Mouse (Mus musculus) hindbrain, embryonic 12.5 days (tissue): ENCODE results near the gene Fam206a. TPM values are rescaled to one million over a fixed set of nuclear protein-coding genes. Genes with fewer than 3 reads are reported as not detected.

ENCODE experiments used
- ATAC-seq: fragments of 200-750 bp; cut with Nextera tagmentation; 2 replicates; pipeline ENCODE4 v1.8.0; 2017; ENCODE audit warnings: moderate TSS enrichment; ENCODE audit not compliant: low FRiP score
- H3K27ac ChIP-seq: fragments of 300-500 bp; sonication (generic); 2 replicates; pipeline ENCODE4 v1.5.1; 2016; ENCODE audit warnings: mild to moderate bottlenecking
- H3K27me3 ChIP-seq: fragments of 300-500 bp; sonication (generic); 2 replicates; pipeline ENCODE4 v1.6.1; 2016; ENCODE audit warnings: mild to moderate bottlenecking
- H3K36me3 ChIP-seq: fragments of 300-500 bp; sonication (generic); 2 replicates; pipeline ENCODE4 v1.6.1; 2016; ENCODE audit warnings: mild to moderate bottlenecking
- H3K4me1 ChIP-seq: fragments of 300-500 bp; sonication (generic); 2 replicates; pipeline ENCODE4 v1.6.1; 2016
- H3K4me2 ChIP-seq: fragments of 300-500 bp; sonication (generic); replicated peaks from 2 replicates; pipeline ENCODE4 v1.6.1; 2016; ENCODE audit warnings: mild to moderate bottlenecking
- H3K4me3 ChIP-seq: fragments of 300-500 bp; sonication (generic); 2 replicates; pipeline ENCODE4 v1.5.1; 2016; ENCODE audit warnings: mild to moderate bottlenecking
- H3K9ac ChIP-seq: fragments of 300-500 bp; sonication (generic); 2 replicates; pipeline ENCODE4 v1.6.1; 2016; ENCODE audit warnings: mild to moderate bottlenecking, moderate library complexity
- H3K9me3 ChIP-seq: fragments of 300-500 bp; sonication (generic); replicated peaks from 2 replicates; pipeline ENCODE4 v1.6.1; 2016; ENCODE audit warnings: mild to moderate bottlenecking
- WGBS: fragments of 180-500 bp; shearing (Covaris S2); methylation state at CpG from one replicate; pipeline ENCODE4 v1.1.7; 2016; 5-methylcytosine and 5-hydroxymethylcytosine counted together
- polyA plus RNA-seq: library from polyadenylated mRNA; unstranded; fragments of >200 nt; fragmentation: Nextera tagmentation; extraction: Ambion mirVana; gene quantifications from 2 replicates; pipeline ENCODE4 v1.2.1, GENCODE M21; 2016

Fam206a gene
- polyA plus RNA-seq, 1 experiment from 2014 or later = 22.2 TPM

DNA sequence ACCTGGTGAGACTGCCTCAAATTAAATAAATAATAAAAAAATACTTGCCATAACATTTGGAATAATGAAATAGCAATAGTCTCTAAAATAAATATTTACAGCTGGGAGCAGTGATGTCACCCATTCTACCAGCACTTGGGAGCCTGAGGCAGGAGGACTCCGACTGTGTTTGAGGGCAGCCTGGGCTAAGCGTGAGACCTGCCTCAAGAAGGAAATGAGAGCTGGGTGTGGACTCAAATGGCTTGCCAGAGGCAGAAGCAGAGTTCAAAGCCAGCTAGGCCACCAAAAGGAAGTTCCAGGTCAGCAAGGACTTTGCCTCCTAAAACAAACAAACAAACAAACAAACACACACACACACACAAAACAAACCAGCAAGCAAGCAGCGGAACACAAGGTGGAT is 45.3 kb downstream of the Fam206a start:
- H3K9me3 ChIP-seq = no peaks in the 10 kb centered on the region
- H3K4me1 ChIP-seq = peaks cover 3% of the 10 kb centered on the region; the same call in 1 of the 2 replicates
- ATAC-seq = no peak

DNA sequence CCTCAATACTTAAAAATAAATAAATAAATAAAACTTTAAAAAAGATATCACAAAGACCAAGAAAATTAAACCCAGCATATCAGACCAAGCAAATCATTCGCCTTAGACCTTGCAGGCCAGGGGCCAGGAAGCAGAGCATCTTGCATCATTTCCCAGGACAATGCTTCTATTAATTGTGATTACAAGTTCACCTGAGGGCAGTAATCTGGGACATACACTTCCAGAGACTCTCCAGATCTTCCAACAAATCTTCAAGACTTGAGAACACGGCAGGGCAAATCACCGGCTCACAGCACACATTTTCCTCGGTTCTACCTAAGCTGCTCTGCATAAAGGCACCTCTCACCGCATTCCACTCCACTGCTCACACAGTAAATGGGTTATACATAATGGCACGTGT is 45.9 kb downstream of the Fam206a start:
- no peak overlapping the region for H3K4me3 ChIP-seq
- H3K9ac ChIP-seq = no peak overlapping the region
- H3K36me3 ChIP-seq = peaks cover 25% of the 10 kb centered on the region
- WGBS = 89% methylated on average over 6 of the region's 6 CpGs
- no peak overlapping the region for H3K4me2 ChIP-seq
- ATAC-seq = no peak
- H3K27ac ChIP-seq = no peak overlapping the region
- H3K4me1 ChIP-seq = peaks cover 3% of the 10 kb centered on the region; the same call in 1 of the 2 replicates
- H3K27me3 ChIP-seq = no peaks in the 10 kb centered on the region
- H3K9me3 ChIP-seq = no peaks in the 10 kb centered on the region

More for the DNA sequence above, 45.3 kb downstream of the Fam206a start:
- no peaks in the 10 kb centered on the region for H3K27me3 ChIP-seq
- H3K4me3 ChIP-seq = no peak overlapping the region
- WGBS = 92% methylated on average over 3 of the region's 3 CpGs
- H3K27ac ChIP-seq = no peak overlapping the region
- no peak overlapping the region for H3K4me2 ChIP-seq
- H3K36me3 ChIP-seq = peaks cover 25% of the 10 kb centered on the region
- H3K9ac ChIP-seq = no peak overlapping the region

DNA sequence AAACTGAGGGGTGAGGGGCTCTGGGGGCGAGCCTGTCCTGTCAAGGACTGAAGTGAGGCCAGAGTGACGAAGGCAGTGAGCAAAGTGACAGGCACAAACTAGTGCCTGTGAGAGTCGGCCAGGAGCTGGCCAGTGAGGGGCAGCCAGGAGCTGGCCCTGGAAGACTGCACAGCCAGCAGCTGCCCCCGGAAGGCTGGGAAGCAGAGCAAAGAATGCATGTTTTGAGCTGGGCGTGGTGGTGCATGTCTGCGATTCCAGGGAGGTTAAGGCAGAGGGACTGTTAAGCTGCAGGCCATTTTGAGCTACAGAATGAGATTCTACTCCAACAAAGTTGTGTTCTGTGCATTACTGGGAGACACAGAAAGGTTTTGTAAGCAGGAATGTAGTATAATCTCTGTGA is 48.6 kb downstream of the Fam206a start:
- 0 out of 2 replicates have a peak overlapping the region, but pooled peaks have one; percentile 18 for H3K9ac ChIP-seq
- H3K4me1 ChIP-seq = peaks cover 3% of the 10 kb centered on the region; the same call in 1 of the 2 replicates
- ATAC-seq = no peak
- no peak overlapping the region; the same call in 1 of the 2 replicates for H3K27ac ChIP-seq
- no peaks in the 10 kb centered on the region for H3K9me3 ChIP-seq
- H3K4me2 ChIP-seq = no peak overlapping the region
- H3K27me3 ChIP-seq = no peaks in the 10 kb centered on the region
- WGBS = 32% methylated on average over 6 of the region's 6 CpGs
- H3K36me3 ChIP-seq = peaks cover 6% of the 10 kb centered on the region
- H3K4me3 ChIP-seq = no peak overlapping the region

DNA sequence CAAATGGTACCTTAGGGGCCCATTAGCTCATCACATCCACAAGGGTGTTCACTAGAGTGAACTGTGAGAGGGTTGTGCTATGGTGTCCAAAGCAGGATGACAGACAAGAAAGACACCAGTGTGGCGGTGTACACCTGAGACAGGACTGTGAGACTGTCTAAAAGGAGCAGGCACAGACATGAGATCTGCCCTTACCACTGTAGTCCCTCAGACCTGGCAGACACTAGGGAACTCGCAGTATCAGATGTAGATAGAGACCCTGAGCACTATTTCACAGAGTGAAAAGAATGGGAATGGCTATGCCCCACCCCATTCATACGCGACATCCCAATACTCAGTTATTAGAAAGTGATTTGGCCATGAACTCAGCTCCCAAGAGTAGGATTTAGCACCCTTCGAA is 53.8 kb downstream of the Fam206a start:
- Histone ChIP-seq H3K27ac (no peak overlapping the region), H3K9me3 (no peaks in the 10 kb centered on the region), H3K9ac (no peak overlapping the region), H3K27me3 (no peaks in the 10 kb centered on the region), H3K36me3 (no peaks in the 10 kb centered on the region), H3K4me3 (no peak overlapping the region), H3K4me1 (no peaks in the 10 kb centered on the region), H3K4me2 (no peak overlapping the region)
- no peak for ATAC-seq
- WGBS = 92% methylated on average over 5 of the region's 5 CpGs

DNA sequence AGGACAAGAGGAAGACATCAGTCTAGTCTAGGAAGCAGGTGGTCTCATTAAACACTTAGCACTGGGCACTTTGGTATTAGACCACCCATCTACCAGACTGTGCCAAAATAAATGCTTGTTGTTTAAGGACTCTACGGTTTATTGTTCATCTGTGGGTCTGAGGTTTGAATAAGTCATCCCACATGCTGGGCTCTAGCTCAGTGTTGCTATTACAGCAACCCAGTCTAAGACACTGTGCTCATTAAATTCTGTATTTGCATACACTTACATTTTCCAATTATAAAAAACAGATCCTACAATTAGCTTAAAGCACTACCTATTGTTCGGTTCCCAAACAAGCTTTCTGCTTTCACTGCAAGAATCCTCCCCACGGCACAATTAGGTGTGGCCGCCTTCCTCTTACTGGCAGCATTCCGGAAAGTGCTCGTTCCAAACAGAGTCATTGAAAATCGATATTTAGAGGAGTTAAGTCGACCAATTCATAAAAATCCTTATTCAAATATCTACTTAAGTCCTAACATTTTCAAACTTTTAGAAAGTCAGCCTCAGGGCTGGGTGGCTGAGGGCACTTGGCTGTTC is 54.3 kb downstream of the Fam206a start:
- Histone ChIP-seq H3K9me3 (no peaks in the 10 kb centered on the region), H3K4me3 (no peak overlapping the region), H3K27me3 (no peaks in the 10 kb centered on the region), H3K36me3 (no peaks in the 10 kb centered on the region), H3K4me2 (no peak overlapping the region), H3K27ac (no peak overlapping the region), H3K9ac (no peak overlapping the region), H3K4me1 (no peaks in the 10 kb centered on the region)
- WGBS = 90% methylated on average over 8 of the region's 8 CpGs
- ATAC-seq = no peak

DNA sequence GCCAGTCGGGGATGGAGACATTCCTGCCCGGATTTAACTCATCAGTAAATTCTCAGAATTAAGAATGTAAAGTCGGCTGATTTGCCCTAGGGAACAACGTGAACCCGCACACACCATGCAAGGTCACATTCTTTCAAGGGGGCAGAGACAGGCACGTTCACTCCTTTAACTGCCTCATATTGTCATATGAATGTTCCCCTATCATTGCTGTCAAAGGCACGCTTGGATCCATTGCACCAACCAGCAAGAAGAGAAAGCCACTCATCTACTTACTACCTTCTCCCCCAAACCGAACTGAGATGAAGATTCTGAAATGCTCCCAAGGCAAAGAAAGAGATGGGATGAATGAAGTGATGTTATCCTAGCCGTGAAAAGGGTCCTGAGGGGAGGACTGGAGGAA is 56.6 kb downstream of the Fam206a start:
- Histone ChIP-seq H3K36me3 (no peaks in the 10 kb centered on the region), H3K9me3 (no peaks in the 10 kb centered on the region), H3K4me1 (peaks cover 5% of the 10 kb centered on the region), H3K4me2 (no peak overlapping the region), H3K27ac (no peak overlapping the region), H3K4me3 (no peak overlapping the region), H3K9ac (no peak overlapping the region), H3K27me3 (no peaks in the 10 kb centered on the region)
- no peak for ATAC-seq
- 78% methylated on average over 9 of the region's 9 CpGs for WGBS

Other genes starting within 250 kb of the Fam206a start
- gene Gm26657, start 62.3 kb upstream of the Fam206a start, polyA plus RNA-seq = not detected in 2 replicates
- gene Actl7b, start 60.9 kb upstream of the Fam206a start, polyA plus RNA-seq = not detected in 2 replicates
- gene Actl7a, start 58.9 kb upstream of the Fam206a start, polyA plus RNA-seq = not detected in 2 replicates
- gene Elp1, start within 50 bp of the Fam206a start, polyA plus RNA-seq = 73.9 and 84.9 TPM in 2 replicates
- gene Ctnnal1, start 62.8 kb downstream of the Fam206a start, polyA plus RNA-seq = 23.4 and 23.7 TPM in 2 replicates
- 10.4 and 11.6 TPM in 2 replicates for gene Tmem245, start 145.1 kb downstream of the Fam206a start, polyA plus RNA-seq
- gene Frrs1l, start 188.0 kb downstream of the Fam206a start, polyA plus RNA-seq = 9.0 and 9.2 TPM in 2 replicates